Mouse (Mus musculus) right cerebral cortex, adult 18-20 months (tissue): Measurements from ENCODE around the gene Ncam1.
A peak's percentile ranks its signal among the peaks of the same experiment; 100 is the strongest.

Experiments used
- DNase-seq: peaks from one replicate; pipeline ENCODE4 v3.0.0; 2022; ENCODE audit warnings: mixed read lengths

Gene Ncam1

GRCm38 (mm10) chr9:49488912-49489895, 309.5 kb downstream of the Ncam1 start:
- DNase-seq: peak; percentile 73

- no peak for DNase-seq
These were observed 310.5 kb downstream of the Ncam1 start for GRCm38 (mm10) chr9:49488258-49488657.

GRCm38 (mm10) chr9:49487657-49487943, 311.1 kb downstream of the Ncam1 start:
- DNase-seq: no peak

GRCm38 (mm10) chr9:49486805-49487656, 311.7 kb downstream of the Ncam1 start:
- no peak for DNase-seq

GRCm38 (mm10) chr9:49485892-49486311, 312.8 kb downstream of the Ncam1 start, which contains the start of gene Ttc12:
Ttc12 (minus strand) TSS chr9:49486225.
- peak; percentile 59 for DNase-seq

GRCm38 (mm10) chr9:49485250-49485891, 313.4 kb downstream of the Ncam1 start:
- DNase-seq: no peak

- peak; percentile 35 for DNase-seq
These were observed 315.4 kb downstream of the Ncam1 start for GRCm38 (mm10) chr9:49483316-49483715.

- no peak for DNase-seq
These were observed 326.6 kb downstream of the Ncam1 start for GRCm38 (mm10) chr9:49472126-49472525.

- DNase-seq: no peak
These were observed 327.8 kb downstream of the Ncam1 start for GRCm38 (mm10) chr9:49470946-49471345.

- DNase-seq: no peak
These were observed 328.7 kb downstream of the Ncam1 start for GRCm38 (mm10) chr9:49470006-49470405.

GRCm38 (mm10) chr9:49456136-49456535, 342.6 kb downstream of the Ncam1 start:
- no peak for DNase-seq

- no peak for DNase-seq
These were observed 346.3 kb downstream of the Ncam1 start for GRCm38 (mm10) chr9:49452396-49452795.
